Mouse (Mus musculus): ENCODE measurements at regions not wholly inside any gene's neighbourhood (a gene's known extent, or its start where the extent isn't known, plus 50 kb on each side); places are given as distances from the start of the nearest gene placed in this dataset.
"Not testable (repeated sequence)": the region's sequence is repeated elsewhere in the genome, so short reads cannot be mapped to it uniquely, and the experiment has no call there.

GRCm38 (mm10) chr1:157622156-157622555, 115.6 kb downstream of the Sec16b start:
- not testable (repeated sequence) for H3K4me1 ChIP-seq; H3K4me2 ChIP-seq; H3K9ac ChIP-seq; H3K9me3 ChIP-seq; ATAC-seq (replicated peaks); H3K36me3 ChIP-seq (replicated peaks); H3K4me3 ChIP-seq; H3K27me3 ChIP-seq (replicated peaks); H3K27ac ChIP-seq
- WGBS: 93% methylated on average over 16 of the region's 16 CpGs

- WGBS: 70% methylated on average over 3 of the region's 3 CpGs
- H3K4me2 ChIP-seq: no peak overlapping the region
- H3K4me1 ChIP-seq: no peaks in the 10 kb centered on the region
- no peaks in the 10 kb centered on the region for H3K36me3 ChIP-seq (replicated peaks)
- H3K4me3 ChIP-seq: no peak overlapping the region
- H3K27me3 ChIP-seq (replicated peaks): no peaks in the 10 kb centered on the region
- no peak overlapping the region for H3K9ac ChIP-seq
- no peaks in the 10 kb centered on the region for H3K9me3 ChIP-seq
- ATAC-seq (replicated peaks): no peak
- no peak overlapping the region for H3K27ac ChIP-seq
These were observed 126.1 kb downstream of the Sec16b start for GRCm38 (mm10) chr1:157632586-157632985.

GRCm38 (mm10) chr1:157633470-157633869, 126.9 kb downstream of the Sec16b start:
- 91% methylated on average over 6 of the region's 6 CpGs for WGBS
- no peak for ATAC-seq (replicated peaks)
- H3K4me2 ChIP-seq: no peak overlapping the region

GRCm38 (mm10) chr1:157635776-157636175, 129.2 kb downstream of the Sec16b start:
- 91% methylated on average over 6 of the region's 6 CpGs for WGBS
- Histone ChIP-seq H3K4me2 (no peak overlapping the region), H3K27ac (no peak overlapping the region), H3K9ac (no peak overlapping the region), H3K9me3 (no peaks in the 10 kb centered on the region), H3K27me3 (replicated peaks) (no peaks in the 10 kb centered on the region), H3K36me3 (replicated peaks) (no peaks in the 10 kb centered on the region), H3K4me3 (no peak overlapping the region), H3K4me1 (no peaks in the 10 kb centered on the region)
- no peak for ATAC-seq (replicated peaks)

More at GRCm38 (mm10) chr1:157633470-157633869, 126.9 kb downstream of the Sec16b start:
- Histone ChIP-seq H3K27ac (no peak overlapping the region), H3K4me3 (no peak overlapping the region), H3K4me1 (no peaks in the 10 kb centered on the region), H3K9ac (no peak overlapping the region), H3K36me3 (replicated peaks) (no peaks in the 10 kb centered on the region), H3K9me3 (no peaks in the 10 kb centered on the region), H3K27me3 (replicated peaks) (no peaks in the 10 kb centered on the region)

DNA sequence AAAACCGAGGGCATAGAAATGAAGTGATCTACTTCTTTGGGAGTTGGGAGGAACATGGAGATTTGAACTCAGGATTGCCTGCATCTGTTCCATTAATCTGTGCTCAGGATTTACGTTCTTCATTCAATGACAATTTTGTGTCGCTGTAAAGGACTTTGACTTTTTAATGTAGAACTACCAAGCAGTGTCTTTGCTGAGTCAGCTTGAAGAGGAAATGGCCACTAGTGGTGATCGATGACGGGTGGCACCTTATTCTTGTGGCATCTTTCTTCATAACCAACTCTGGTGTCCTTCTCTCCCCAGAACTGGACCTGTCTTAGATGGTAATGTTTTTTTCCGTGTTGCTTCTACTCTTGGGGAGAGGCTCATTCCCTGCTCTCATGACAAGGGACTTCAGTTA, 137.0 kb downstream of the Sec16b start:
- Histone ChIP-seq H3K4me3 (no peak overlapping the region), H3K36me3 (replicated peaks) (no peaks in the 10 kb centered on the region), H3K9me3 (no peaks in the 10 kb centered on the region), H3K27me3 (replicated peaks) (no peaks in the 10 kb centered on the region), H3K9ac (no peak overlapping the region), H3K4me2 (no peak overlapping the region), H3K27ac (no peak overlapping the region), H3K4me1 (no peaks in the 10 kb centered on the region)
- no peak for ATAC-seq (replicated peaks)
- WGBS: 95% methylated on average over 6 of the region's 6 CpGs

- no peak overlapping the region for H3K4me3 ChIP-seq
- H3K9ac ChIP-seq: no peak overlapping the region
- no peak overlapping the region for H3K4me2 ChIP-seq
- H3K27me3 ChIP-seq (replicated peaks): no peaks in the 10 kb centered on the region
- 85% methylated on average over 8 of the region's 8 CpGs for WGBS
- H3K9me3 ChIP-seq: no peaks in the 10 kb centered on the region
- H3K27ac ChIP-seq: no peak overlapping the region
- H3K4me1 ChIP-seq: no peaks in the 10 kb centered on the region
- no peak for ATAC-seq (replicated peaks)
- H3K36me3 ChIP-seq (replicated peaks): no peaks in the 10 kb centered on the region
These were observed 139.3 kb downstream of the Sec16b start for GRCm38 (mm10) chr1:157645682-157646421.

GRCm38 (mm10) chr1:157655446-157655845, 148.9 kb downstream of the Sec16b start:
- no peaks in the 10 kb centered on the region for H3K9me3 ChIP-seq
- no peak overlapping the region for H3K4me2 ChIP-seq
- no peaks in the 10 kb centered on the region for H3K4me1 ChIP-seq
- no peak overlapping the region for H3K4me3 ChIP-seq
- H3K9ac ChIP-seq: no peak overlapping the region
- no peak overlapping the region for H3K27ac ChIP-seq
- H3K27me3 ChIP-seq (replicated peaks): no peaks in the 10 kb centered on the region
- WGBS: 76% methylated on average over 4 of the region's 4 CpGs
- ATAC-seq (replicated peaks): no peak
- no peaks in the 10 kb centered on the region for H3K36me3 ChIP-seq (replicated peaks)

- no peak overlapping the region for H3K27ac ChIP-seq
- H3K36me3 ChIP-seq (replicated peaks): no peaks in the 10 kb centered on the region
- no peak overlapping the region for H3K9ac ChIP-seq
- no peak overlapping the region for H3K4me3 ChIP-seq
- ATAC-seq (replicated peaks): no peak
- H3K9me3 ChIP-seq: no peaks in the 10 kb centered on the region
- H3K27me3 ChIP-seq (replicated peaks): no peaks in the 10 kb centered on the region
- no peaks in the 10 kb centered on the region for H3K4me1 ChIP-seq
- WGBS: 87% methylated on average over 6 of the region's 6 CpGs
- no peak overlapping the region for H3K4me2 ChIP-seq
These were observed 163.1 kb downstream of the Sec16b start for GRCm38 (mm10) chr1:157669626-157670025.

GRCm38 (mm10) chr1:157684356-157684755, 177.8 kb downstream of the Sec16b start:
- Histone ChIP-seq H3K9me3 (no peaks in the 10 kb centered on the region), H3K4me2 (no peak overlapping the region), H3K4me1 (no peaks in the 10 kb centered on the region), H3K4me3 (no peak overlapping the region), H3K27ac (no peak overlapping the region), H3K9ac (no peak overlapping the region), H3K27me3 (replicated peaks) (no peaks in the 10 kb centered on the region), H3K36me3 (replicated peaks) (no peaks in the 10 kb centered on the region)
- ATAC-seq (replicated peaks): no peak
- 51% methylated on average over 7 of the region's 7 CpGs for WGBS

GRCm38 (mm10) chr1:157695198-157695597, 188.7 kb downstream of the Sec16b start:
- Histone ChIP-seq H3K36me3 (replicated peaks) (no peaks in the 10 kb centered on the region), H3K9me3 (no peaks in the 10 kb centered on the region), H3K27ac (no peak overlapping the region), H3K27me3 (replicated peaks) (no peaks in the 10 kb centered on the region), H3K9ac (no peak overlapping the region), H3K4me1 (no peaks in the 10 kb centered on the region), H3K4me2 (no peak overlapping the region), H3K4me3 (no peak overlapping the region)
- no peak for ATAC-seq (replicated peaks)
- 88% methylated on average over 2 of the region's 2 CpGs for WGBS

GRCm38 (mm10) chr1:157703639-157704038, 197.1 kb downstream of the Sec16b start:
- H3K4me1 ChIP-seq: no peaks in the 10 kb centered on the region
- no peak for ATAC-seq (replicated peaks)

GRCm38 (mm10) chr1:157705364-157705763, 198.8 kb downstream of the Sec16b start:
- H3K9me3 ChIP-seq: no peaks in the 10 kb centered on the region
- no peak overlapping the region for H3K4me3 ChIP-seq
- 63% methylated on average over 4 of the region's 4 CpGs for WGBS
- H3K4me1 ChIP-seq: no peaks in the 10 kb centered on the region
- H3K27ac ChIP-seq: no peak overlapping the region
- no peak overlapping the region for H3K9ac ChIP-seq
- ATAC-seq (replicated peaks): no peak
- no peak overlapping the region for H3K4me2 ChIP-seq
- no peaks in the 10 kb centered on the region for H3K27me3 ChIP-seq (replicated peaks)
- H3K36me3 ChIP-seq (replicated peaks): no peaks in the 10 kb centered on the region

More at GRCm38 (mm10) chr1:157703639-157704038, 197.1 kb downstream of the Sec16b start:
- H3K9me3 ChIP-seq: no peaks in the 10 kb centered on the region
- no peak overlapping the region for H3K4me2 ChIP-seq
- no peak overlapping the region for H3K9ac ChIP-seq
- H3K27me3 ChIP-seq (replicated peaks): no peaks in the 10 kb centered on the region
- H3K4me3 ChIP-seq: no peak overlapping the region
- WGBS: 44% methylated on average over 6 of the region's 6 CpGs
- no peak overlapping the region for H3K27ac ChIP-seq
- no peaks in the 10 kb centered on the region for H3K36me3 ChIP-seq (replicated peaks)

GRCm38 (mm10) chr1:157707256-157707655, 200.7 kb downstream of the Sec16b start:
- no peaks in the 10 kb centered on the region for H3K4me1 ChIP-seq
- 96% methylated on average over 2 of the region's 2 CpGs for WGBS

More at GRCm38 (mm10) chr1:157707256-157707655, 200.7 kb downstream of the Sec16b start:
- no peak overlapping the region for H3K4me2 ChIP-seq
- no peak overlapping the region for H3K27ac ChIP-seq
- no peak for ATAC-seq (replicated peaks)
- H3K36me3 ChIP-seq (replicated peaks): no peaks in the 10 kb centered on the region
- H3K9ac ChIP-seq: no peak overlapping the region
- H3K9me3 ChIP-seq: no peaks in the 10 kb centered on the region
- no peak overlapping the region for H3K4me3 ChIP-seq
- no peaks in the 10 kb centered on the region for H3K27me3 ChIP-seq (replicated peaks)
